Mouse (Mus musculus) mesoderm, embryonic 11.5 days (tissue): Measurements from ENCODE around the gene Rpp38.

ENCODE experiments used
- DNase-seq: peaks from one replicate; pipeline ENCODE4 v3.0.0-alpha.2; 2012; ENCODE audit warnings: low read depth, low spot score

Rpp38 gene

DNA sequence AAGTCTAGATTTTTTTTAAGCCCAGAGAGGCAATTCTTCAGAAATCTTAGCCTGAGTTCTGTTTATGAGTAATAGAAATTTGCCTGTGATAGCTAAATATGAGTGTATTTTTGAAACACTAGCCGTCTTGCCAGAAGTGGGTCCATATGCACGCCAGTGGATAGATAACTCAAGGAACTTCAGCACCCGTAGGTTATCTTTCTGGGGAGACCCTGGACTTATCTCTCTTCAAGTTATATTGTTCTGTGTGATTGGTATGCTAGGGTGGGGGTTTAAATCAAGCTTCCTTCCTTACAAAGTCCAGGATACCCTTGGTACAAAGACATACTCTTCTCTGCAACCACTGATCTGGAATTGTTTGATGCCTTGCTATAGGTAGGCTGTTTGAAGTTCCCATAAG is 46.7 kb downstream of the Rpp38 start:
- DNase-seq, result no peak

DNA sequence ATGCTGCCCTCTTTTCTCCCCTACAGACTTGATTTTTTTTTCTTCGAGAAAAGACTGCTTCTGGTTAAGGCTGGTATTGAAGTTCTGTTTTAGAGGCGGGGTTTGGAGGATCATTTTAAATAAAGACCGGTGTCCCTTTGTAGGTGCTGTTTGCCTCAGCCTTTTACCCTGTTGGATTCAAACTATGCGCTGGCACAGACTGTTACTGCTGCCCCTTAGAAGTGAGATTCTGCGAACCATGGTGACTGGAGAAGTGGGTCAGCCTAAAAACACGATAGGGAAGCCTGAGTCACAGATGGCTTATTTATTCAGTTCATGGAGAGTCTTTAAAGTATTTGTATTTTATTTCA is 47.3 kb downstream of the Rpp38 start:
- no peak for DNase-seq

DNA sequence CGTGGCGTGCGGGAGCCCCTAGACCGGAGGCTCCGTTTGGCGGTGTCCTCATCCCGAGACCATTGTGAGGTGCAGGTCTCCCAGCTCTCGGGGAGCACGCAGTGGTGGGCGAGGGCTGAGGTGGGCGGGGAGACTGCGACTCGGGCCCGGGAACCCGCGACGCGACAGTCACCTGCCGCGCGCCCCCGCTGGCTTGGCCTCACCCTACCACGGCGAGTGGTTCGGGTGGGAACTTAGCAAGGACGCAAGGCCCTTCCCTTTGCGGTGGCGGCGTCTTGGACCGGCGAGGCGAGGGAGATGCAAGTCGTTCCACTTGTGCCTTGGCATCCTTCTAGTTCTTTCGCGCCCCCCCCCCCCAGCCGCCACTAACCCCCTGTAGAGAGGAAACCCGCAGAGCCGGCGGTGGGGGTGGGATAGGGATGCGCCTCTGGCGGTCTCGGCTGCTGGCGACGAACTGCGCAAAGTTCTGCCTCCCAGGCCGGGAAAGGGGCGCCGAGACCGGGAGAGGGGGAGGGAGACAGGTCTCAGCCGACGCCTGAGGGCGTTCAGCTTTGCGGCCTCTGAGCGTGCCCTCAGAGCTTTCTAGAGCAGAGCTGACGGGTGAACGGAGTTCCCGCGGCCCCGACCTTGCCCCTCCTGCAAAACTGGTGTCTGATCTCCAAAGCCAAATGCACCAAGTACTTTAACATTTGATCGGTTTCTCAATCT is 47.8 kb downstream of the Rpp38 start:
- peak; percentile 67 for DNase-seq

DNA sequence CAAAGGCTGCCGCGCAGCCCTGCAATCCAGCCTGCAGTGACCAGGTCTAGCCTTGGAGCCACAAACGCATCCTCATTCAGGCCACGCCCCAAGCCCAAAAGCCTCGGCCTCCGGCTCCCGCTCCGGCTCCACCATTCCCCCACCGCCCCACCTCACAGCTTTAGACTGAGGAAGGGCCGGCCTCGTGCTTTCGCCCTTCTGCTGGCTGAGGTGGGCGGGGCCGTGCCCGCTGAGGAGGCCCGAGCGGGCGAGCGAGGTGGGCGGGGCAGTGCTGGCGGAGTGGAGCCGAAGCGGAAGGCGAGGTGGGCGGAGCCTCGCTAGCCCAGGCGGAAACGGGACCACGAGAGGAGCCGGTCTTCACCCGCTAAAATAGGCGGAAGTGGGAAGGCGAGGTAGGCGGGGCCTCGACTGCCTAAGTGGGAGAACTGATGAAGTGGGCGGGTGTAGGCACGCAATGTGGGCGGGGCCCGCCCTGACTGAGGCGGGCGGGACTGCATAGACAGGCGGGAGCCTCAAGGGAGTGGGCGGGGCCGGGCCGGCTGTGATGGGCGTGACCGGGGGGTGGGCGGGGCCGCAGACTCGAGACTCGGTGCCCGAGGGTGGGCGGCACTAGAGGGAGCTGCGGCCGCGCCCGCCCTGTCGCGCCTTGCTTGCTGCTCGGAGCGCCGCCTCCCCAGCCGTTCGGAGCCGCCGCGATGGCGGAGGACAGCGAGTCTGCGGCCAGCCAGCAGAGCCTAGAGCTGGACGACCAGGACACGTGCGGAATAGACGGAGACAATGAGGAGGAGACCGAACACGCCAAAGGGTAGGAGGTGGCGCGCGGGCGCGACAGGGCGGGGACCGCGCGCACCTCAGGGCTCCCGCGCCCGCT is 48.6 kb downstream of the Rpp38 start, which contains the start of gene Nmt2:
Nmt2 (plus strand) TSS at position 611 of the 871 bp plus-strand sequence.
- DNase-seq, result peak; percentile 100

DNA sequence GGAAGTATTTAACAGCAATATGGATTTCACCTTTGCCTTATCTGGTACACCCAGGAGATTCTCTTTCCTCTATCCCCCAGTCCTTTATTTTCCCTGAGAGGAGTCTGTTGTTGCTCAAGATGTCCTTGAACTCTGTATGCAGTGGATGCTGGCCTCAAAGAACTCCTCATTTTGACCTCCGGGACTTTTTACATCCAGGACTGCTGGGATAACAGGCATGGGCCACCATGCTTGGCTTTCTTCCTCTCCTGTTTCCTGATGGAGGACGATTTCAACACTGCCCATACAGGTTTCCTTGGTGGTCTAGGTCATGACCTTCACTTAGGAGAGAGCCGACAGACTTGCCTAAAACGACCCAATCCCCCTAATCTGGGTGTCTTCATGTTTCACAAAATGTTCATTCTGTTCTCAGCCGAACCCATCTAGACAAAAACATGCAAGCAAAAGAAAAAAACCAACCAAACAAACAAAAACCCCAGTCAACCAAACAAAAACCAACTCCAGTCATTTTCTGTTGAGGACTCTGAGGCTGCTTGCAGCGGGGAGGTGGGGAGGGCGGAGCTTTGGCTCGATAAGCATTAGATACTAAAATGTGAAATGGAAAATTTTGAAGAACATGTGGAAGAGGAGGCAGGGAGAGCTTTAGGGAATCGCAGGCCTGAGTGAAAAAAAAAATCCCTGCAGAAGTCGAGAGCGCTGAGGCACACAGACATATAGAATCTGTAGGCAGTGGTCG is 49.4 kb downstream of the Rpp38 start:
- DNase-seq, result peak; percentile 10

DNA sequence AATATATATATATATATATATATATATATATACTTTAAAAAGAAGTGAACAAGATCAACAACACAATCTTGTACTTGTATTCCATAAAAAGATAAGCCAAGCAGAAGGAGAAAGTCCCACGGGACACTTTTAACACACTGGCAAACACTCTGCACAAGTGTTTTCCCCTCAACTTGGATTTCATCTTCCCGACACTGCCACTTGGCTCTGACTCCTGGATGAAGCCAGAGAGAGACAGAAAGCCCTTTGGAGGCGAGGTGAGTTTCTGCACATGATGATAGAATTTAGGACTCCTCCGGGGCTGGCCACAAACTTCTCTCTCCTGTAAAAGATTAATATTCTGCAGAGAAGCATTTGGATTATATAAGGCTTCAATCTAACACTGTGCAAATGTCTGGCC is 51.1 kb downstream of the Rpp38 start:
- DNase-seq, result no peak
